Mouse (Mus musculus) layer of hippocampus, adult 11-12 months (tissue): ENCODE measurements at regions not wholly inside any gene's neighbourhood (a gene's known extent, or its start where the extent isn't known, plus 50 kb on each side); places are given as distances from the start of the nearest gene placed in this dataset.
A peak's percentile ranks its signal among the peaks of the same experiment; 100 is the strongest.

Experiments
- DNase-seq: peaks from one replicate; pipeline ENCODE4 v3.0.0; 2022; ENCODE audit warnings: low spot score

- DNase-seq = no peak
These were observed 75.3 kb upstream of the Arhgap21 start for GRCm38 (mm10) chr2:21044007-21044406.

GRCm38 (mm10) chr2:21043302-21043701 is 74.6 kb upstream of the Arhgap21 start:
- no peak for DNase-seq

GRCm38 (mm10) chr2:21037607-21038006 is 68.9 kb upstream of the Arhgap21 start:
- DNase-seq = no peak

GRCm38 (mm10) chr2:21037181-21037580 is 68.5 kb upstream of the Arhgap21 start:
- peak; percentile 76 for DNase-seq

GRCm38 (mm10) chr2:21035884-21036648 is 67.4 kb upstream of the Arhgap21 start:
- no peak for DNase-seq

- DNase-seq = peak; percentile 50
These were observed 66.0 kb upstream of the Arhgap21 start for GRCm38 (mm10) chr2:21034651-21035050.

- DNase-seq = no peak
These were observed 62.0 kb upstream of the Arhgap21 start for GRCm38 (mm10) chr2:21030650-21031049.

- DNase-seq = no peak
These were observed 60.8 kb upstream of the Arhgap21 start for GRCm38 (mm10) chr2:21029391-21030010.

GRCm38 (mm10) chr2:21028605-21029004 is 59.9 kb upstream of the Arhgap21 start:
- DNase-seq = peak; percentile 77

- no peak for DNase-seq
These were observed 49.9 kb upstream of the Arhgap21 start for GRCm38 (mm10) chr2:21018535-21018934.
